Mouse (Mus musculus): ENCODE measurements around the gene 1190002N15Rik.

Gene 1190002N15Rik

GRCm38 (mm10) chr9:94537970-94538822 lies at the start of gene 1190002N15Rik:
Gene 1190002N15Rik (minus strand): TSS chr9:94538081.
- peak; percentile 96 for DNase-seq

- no peak for DNase-seq
Observed at GRCm38 (mm10) chr9:94582309-94582708, 44.4 kb upstream of the 1190002N15Rik start.

GRCm38 (mm10) chr9:94581661-94582060 lies 43.8 kb upstream of the 1190002N15Rik start:
- DNase-seq: no peak

GRCm38 (mm10) chr9:94580071-94580737 lies 42.3 kb upstream of the 1190002N15Rik start:
- DNase-seq: peak; percentile 21

DNA sequence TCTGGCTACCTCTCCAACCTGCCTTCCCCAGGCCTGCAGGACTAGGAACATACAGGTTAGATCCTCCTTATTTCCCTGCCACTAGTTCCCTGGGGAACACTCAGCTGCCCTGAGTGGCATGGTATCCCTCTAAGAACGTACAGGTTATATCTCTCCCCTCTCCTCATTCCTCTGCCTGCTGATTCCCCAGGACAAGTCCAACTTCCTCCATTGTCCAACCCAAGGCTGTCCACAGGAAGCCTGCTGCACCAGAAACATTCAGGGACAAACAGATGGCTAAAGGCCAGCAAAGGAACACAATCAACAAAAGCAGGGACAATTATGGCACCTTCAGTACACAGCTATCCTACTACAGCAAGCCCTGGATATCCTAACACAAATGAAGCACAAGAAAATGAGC lies 33.9 kb upstream of the 1190002N15Rik start:
- no peak for DNase-seq

- DNase-seq: no peak
Observed at GRCm38 (mm10) chr9:94568386-94568785, 30.5 kb upstream of the 1190002N15Rik start.

GRCm38 (mm10) chr9:94567722-94568314 lies 29.9 kb upstream of the 1190002N15Rik start:
- DNase-seq: no peak

DNA sequence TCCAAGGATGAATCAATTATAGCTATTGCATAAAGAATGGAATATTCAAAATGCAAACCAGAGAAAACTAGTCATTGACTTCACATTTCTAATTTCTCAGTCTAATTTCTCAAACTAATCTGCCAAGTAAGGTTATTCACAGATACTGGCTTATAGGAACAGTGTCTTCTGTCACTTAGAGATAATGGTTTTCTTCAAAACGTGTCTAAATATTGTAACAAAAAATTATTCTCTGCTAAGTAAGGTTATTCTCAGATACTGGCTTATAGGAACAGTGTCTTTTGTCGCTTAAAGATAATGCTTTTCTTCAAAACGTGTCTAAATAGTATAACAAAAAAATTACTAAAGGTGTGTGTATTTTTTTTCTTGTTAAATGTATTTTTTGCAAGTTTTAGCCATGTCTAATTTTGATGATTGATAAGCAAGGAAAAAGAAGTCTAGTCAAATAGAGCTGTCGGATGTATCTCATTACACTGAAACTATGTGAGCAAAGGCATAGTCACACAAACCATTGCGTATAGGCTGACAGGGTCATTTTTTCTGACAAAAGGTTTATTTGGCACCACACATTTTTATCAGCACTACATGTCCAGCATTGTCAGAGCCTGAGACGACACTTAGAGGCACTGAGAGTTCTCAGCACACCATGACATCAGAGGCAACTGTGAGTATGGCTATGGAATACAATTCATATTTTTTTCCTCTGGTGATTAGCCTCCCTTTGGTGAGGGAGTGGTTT lies 19.1 kb upstream of the 1190002N15Rik start:
- DNase-seq: no peak

DNA sequence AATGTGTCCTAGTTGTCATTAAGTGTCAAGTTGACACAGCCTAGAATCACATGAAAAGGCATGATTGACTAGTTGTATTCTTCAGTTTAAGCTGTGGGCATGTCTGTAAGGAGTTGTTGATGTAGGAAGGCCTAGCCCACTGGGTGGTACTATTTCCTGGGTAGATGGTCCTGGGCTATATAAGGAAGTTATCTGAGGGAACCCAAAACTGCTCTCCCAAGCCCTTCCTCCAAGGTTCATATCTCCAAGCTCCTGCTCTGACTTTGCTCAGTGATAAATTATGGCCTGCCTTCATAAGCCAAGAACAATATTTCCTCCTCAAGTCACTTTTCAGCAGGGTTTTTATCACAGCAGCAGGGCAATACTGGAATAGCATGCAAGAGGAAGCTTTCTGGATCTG lies 18.4 kb upstream of the 1190002N15Rik start:
- DNase-seq: no peak

DNA sequence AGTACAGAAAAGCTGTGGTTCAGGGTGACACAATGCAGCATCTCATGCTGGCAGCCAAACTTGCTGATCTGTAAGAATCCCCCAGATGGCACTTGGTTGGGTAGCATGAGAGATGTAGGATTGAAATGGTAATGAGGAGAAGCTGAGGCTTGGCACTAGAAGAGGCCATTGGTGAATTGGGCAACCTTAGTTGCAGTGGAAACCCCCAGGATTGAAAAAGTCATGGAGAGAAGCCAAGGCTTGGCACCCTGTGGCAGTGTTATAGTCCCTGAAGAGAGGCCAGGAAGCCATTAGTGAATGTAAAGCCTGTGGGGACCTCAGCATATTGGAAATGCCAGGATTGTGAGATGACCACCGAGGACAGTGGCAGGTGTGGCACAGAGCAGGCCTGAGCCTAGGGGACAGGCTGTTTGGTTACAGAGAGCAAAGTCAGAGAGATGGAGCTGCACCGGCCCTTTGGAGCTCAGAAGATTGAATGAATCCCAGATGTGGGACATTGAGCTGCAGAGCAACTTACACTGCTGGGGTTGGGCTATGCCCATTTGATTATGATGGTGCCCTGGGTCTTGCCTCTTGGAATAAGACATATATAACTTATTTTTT lies 12.7 kb upstream of the 1190002N15Rik start:
- no peak for DNase-seq

DNA sequence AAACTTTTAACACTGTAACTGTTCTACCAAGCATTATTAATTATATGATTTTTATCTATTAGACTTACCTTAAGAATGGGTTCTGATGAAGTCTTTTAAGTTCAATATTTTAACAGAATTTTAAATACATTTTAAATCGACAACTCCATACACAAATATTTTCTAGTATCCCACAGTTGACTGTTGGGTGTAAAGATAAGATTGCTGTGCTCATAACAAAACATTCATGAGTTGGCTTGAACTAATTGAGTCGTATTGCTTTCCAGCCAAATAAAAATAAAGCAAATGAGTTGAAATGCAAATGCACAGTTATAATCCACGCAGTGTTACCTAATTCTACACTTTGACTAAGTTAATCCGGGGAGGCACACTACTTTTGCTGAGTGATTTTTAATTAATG lies 6.0 kb upstream of the 1190002N15Rik start:
- DNase-seq: no peak

DNA sequence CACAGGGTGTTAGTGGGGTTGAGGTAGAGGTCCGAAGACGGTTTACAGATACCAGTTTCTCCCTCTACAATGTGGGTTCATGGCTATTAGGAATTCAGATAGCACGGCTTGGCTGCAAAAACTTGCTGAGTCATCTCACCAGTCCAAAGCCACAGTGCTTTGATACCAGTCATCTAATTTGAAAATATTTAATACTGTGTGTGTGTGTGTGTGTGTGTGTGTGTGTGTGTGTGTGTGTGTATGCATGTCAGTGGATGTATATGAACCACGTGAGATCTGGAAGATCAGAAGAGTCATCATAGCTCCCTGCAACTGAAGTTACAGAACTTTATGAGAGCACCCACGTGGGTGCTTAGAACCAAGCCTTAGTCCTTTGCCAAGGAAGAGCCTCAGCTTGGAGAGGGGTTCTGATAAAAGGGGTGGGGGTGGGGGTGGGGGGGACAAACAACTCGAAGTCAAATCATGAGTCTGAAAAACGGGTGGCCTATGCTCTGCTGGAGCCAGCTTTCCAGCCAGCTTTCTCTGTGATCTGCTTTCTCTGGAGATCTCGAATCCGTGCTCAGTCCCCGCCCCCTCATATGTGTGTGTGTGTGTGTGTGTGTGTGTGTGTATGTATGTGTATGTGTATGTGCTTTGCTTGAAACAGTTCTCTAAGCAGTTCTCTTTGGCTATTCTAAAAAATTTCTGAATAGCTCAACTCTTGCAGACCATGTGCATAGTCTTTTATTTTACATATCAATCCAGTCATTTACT lies 2.6 kb upstream of the 1190002N15Rik start:
- no peak for DNase-seq

GRCm38 (mm10) chr9:94539346-94539865 lies 1.5 kb upstream of the 1190002N15Rik start:
- no peak for DNase-seq

- no peak for DNase-seq
Observed at GRCm38 (mm10) chr9:94538823-94539143, 902 bp upstream of the 1190002N15Rik start.

DNA sequence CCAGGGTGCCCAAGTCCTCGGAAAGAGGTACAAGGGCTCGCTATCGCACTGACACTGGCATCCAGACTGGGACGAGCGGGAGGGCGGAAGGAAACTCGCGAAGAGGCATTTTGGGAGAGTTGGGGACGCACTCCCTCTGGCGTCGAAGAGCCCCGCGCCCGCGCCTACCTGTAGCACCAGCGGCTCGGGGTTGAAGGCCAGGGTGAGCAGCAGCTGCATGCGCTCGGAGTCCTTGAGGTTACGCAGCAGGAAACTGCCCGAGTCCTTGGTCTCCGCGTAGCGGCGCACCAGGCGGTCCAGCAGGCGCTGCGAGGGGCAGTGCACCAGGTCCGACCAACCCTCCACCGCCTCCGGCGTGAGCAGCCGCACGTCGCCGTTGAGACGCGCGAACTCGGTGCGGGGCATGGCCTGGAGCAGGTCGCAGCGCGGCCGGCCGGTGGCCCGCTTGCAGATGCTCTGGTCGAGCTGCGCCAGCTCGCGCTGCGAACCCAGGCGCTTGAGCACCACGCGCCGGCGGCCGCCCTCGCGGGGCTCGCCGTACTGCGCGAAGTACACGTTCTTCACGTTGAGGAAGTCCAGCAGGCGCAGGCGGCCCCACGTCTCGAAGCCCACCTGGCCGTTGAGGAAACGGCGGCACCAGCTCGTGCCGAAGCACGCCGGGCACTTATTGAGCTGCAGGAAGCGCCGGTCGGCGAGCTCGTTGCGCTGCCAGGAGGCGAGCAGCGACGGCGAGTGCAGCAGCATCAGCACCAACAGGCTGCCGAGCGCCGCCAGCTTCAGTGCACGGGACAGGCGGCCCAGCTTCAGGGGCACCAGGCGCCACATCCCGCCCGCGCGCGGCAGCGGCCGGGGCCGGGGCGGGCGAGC lies 597 bp downstream of the 1190002N15Rik start:
- DNase-seq: peak; percentile 75

DNA sequence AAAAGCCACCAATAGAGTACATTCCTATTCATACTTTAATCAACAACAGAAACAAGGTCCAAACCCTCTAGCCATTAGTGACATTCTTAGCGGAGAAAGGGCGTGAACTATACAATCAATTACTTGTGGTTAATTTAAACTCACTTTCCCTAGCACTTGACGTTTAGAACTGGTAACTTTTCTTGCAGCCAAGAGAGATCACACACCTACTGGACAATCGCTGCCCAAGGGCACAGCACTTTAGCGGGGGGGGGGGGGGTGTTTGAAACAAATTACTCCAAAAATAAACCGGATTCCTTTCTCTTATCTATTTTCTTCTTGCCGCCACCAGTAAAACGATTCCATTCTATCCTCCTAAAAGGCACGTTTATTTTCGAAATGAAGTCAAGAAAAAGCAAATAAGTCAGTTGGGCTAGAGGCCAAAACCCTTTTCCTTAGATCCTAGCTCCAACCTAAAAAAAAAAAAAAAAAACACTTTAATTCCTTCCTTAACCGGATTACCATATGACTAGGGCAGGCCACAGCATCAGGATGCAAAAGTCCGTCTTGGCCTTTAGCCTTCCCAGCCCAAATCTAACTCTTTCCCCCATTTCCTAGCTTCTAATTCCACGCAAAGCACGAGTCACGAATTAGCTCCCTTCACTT lies 1.5 kb downstream of the 1190002N15Rik start:
- DNase-seq: no peak

DNA sequence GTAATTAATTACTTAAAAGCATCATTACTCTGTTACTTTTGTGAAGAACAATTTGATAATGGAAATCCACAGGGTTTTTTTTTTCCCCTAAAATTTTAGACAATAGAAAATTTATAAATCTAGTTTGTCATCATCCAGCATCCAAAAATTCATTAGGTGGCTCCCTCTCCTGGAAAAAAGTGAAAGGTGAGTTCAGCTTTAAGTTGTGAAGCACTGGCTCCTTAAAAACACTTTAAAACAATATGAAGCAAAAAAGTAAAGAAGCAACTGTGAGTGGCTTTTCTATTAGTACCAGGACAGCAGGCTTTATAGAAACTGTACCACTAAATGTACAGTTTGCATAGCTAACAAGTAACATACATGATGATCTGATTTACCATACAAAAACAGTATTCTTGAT lies 3.1 kb downstream of the 1190002N15Rik start:
- peak; percentile 38 for DNase-seq

DNA sequence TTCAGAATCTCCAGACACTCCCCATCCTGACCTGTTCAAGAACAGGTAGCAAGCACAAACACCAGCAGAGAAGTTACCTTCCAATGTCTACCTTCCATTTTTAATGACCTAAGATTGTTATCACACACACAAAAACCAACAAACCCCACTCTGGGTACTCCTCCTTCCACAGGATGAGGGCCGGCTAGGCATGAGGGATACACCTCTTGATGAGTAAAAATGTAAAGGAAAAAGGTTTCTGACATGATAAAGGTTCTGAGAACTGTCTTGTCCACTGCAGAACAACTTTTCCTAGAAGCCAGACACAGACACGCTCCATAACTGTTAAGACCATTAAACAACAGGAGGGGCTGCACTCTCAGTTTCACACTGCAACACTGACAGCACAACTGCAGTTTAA lies 3.7 kb downstream of the 1190002N15Rik start:
- no peak for DNase-seq

GRCm38 (mm10) chr9:94533641-94534040 lies 4.2 kb downstream of the 1190002N15Rik start:
- DNase-seq: peak; percentile 33

GRCm38 (mm10) chr9:94529987-94530386 lies 7.9 kb downstream of the 1190002N15Rik start:
- no peak for DNase-seq
